Mouse (Mus musculus) heart, postnatal 0 days (tissue): Measurements from ENCODE around the gene Hnrnpul1. TPM values are rescaled to one million over a fixed set of nuclear protein-coding genes. Genes with fewer than 3 reads are reported as not detected.

Experiments
- ATAC-seq: fragments of 200-750 bp; cut with Nextera tagmentation; 2 replicates; pipeline ENCODE4 v1.8.0; 2017; ENCODE audit warnings: low read depth, moderate number of reproducible peaks, moderate library complexity; ENCODE audit not compliant: insufficient read depth
- DNase-seq: peaks from one replicate; pipeline ENCODE4 v3.0.0-alpha.2; 2016; ENCODE audit warnings: low spot score
- H3K27ac ChIP-seq: fragments of 300-500 bp; sonication (generic); 2 replicates; pipeline ENCODE4 v1.5.1; 2014; ENCODE audit warnings: low read depth, mild to moderate bottlenecking
- H3K27me3 ChIP-seq: fragments of 300-500 bp; sonication (generic); 2 replicates; pipeline ENCODE4 v1.6.1; 2014; ENCODE audit warnings: low read length, mixed read lengths; ENCODE audit not compliant: control insufficient read depth, insufficient read depth
- H3K36me3 ChIP-seq: fragments of 300-500 bp; sonication (generic); replicated peaks from 2 replicates; pipeline ENCODE4 v1.6.1; 2014; ENCODE audit warnings: low read length, mixed read lengths; ENCODE audit not compliant: control insufficient read depth, insufficient read depth
- H3K4me1 ChIP-seq: fragments of 300-500 bp; sonication (generic); 2 replicates; pipeline ENCODE4 v1.6.1; 2014; ENCODE audit warnings: antibody characterized with exemption; ENCODE audit not compliant: control insufficient read depth, insufficient read depth
- H3K4me2 ChIP-seq: fragments of 300-500 bp; sonication (generic); 2 replicates; pipeline ENCODE4 v1.6.1; 2014; ENCODE audit warnings: low read depth, mild to moderate bottlenecking, low read length, moderate library complexity
- H3K4me3 ChIP-seq: fragments of 300-500 bp; sonication (generic); 2 replicates; pipeline ENCODE4 v1.5.1; 2014; ENCODE audit warnings: low read depth, low read length
- H3K9ac ChIP-seq: fragments of 300-500 bp; sonication (generic); replicated peaks from 2 replicates; pipeline ENCODE4 v1.6.1; 2014; ENCODE audit warnings: low read depth, low read length, mixed read lengths
- H3K9me3 ChIP-seq: fragments of 300-500 bp; sonication (generic); replicated peaks from 2 replicates; pipeline ENCODE4 v1.6.1; 2016; ENCODE audit warnings: low read length; ENCODE audit not compliant: control insufficient read depth
- CTCF ChIP-seq: IDR thresholded peaks from 2 replicates; pipeline ENCODE4 v1.5.1; 2016; ENCODE audit warnings: antibody characterized with exemption, control low read depth, low read depth
- EP300 ChIP-seq: IDR thresholded peaks from 2 replicates; pipeline ENCODE4 v1.6.1; 2016; ENCODE audit warnings: antibody characterized with exemption, low read depth
- WGBS: fragments of 180-500 bp; shearing (Covaris S2); extraction: QIAGEN DNeasy Blood & Tissue Kit; methylation state at CpG from one replicate; pipeline ENCODE4 v1.1.7; 2014; 5-methylcytosine and 5-hydroxymethylcytosine counted together
- polyA plus RNA-seq: library from polyadenylated mRNA; unstranded; fragments of >200 nt; fragmentation: Nextera tagmentation; extraction: Ambion mirVana; gene quantifications from 2 replicates; pipeline ENCODE4 v1.2.1, GENCODE M21; 2015
- total RNA-seq: library from RNA; depleted of rRNA; stranded (reverse); fragments of >200 nt; gene quantifications from 2 replicates; pipeline ENCODE4 v1.2.3, GENCODE M21; 2014; ENCODE audit warnings: low replicate concordance

The Hnrnpul1 gene
- total and polyA plus RNA-seq, 2 experiments from 2014 or later, result 27.7 to 78.5 TPM

DNA sequence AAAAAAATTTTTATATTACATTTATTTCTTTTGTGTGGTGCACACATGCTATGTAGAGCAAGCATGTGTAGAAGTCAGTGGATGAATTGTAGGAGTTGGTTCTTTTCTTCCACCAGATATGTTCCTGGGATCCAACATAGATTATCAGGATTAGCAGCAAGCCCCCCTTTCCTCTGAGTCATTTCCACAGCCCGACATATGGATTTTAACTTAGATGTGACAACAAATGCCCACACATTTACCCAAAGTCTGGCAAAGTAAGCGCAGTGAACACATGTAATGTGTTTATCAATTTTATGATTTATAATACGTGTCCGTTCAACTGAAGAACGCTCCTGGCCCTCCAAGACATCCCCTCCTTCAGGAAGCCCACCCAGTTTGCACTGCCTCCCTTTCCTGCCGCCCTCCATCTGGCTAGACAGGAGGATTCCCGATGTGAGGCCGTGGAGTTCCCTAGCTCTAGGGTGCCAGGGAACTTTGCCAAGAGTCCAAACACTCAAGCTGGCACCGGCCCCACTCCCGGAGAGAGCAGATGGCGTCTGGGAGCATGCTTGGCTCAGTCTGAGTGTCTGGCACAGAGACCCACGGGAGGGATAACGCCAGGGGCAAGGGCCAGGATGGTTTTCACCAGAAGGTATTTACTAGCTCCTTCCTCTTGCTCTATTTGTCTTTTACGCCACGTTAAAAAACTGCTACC, 78.3 kb downstream of the Hnrnpul1 start:
- ATAC-seq (peak; percentile 33), DNase-seq (peak; percentile 69)
- Histone ChIP-seq H3K36me3 (no peaks in the 10 kb centered on the region), H3K27me3 (peaks cover 26% of the 10 kb centered on the region), H3K4me3 (no peak overlapping the region), H3K9ac (no peak overlapping the region), H3K27ac (0 out of 2 replicates have a peak overlapping the region, but pooled peaks have one; percentile 35), H3K4me1 (peaks cover 17% of the 10 kb centered on the region), H3K4me2 (no peak overlapping the region), H3K9me3 (no peaks in the 10 kb centered on the region)
- 23% methylated on average over 15 of the region's 15 CpGs for WGBS
- no peak for TF ChIP-seq CTCF
- TF ChIP-seq EP300, result no peak

DNA sequence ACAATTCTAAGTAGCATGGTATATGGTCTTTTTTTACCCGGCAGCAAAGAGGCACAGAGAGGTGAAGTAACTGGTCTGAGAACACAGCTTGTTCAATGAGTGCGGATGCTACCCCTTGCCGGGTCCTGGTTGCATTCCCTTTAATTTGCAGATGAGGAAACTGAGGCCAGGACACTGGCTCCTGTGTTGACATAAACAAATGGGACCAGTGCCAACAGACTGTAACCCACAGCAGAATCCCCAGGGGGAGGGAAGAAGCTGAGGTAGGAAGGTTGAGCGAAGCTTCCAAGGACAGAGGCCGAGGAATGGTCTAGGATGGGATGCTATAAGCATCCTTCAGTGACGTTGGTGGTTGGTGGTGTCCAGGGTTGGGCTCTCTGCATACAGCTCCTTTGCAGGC, 79.2 kb downstream of the Hnrnpul1 start:
- no peak for DNase-seq
- H3K9ac ChIP-seq, result no peak overlapping the region
- H3K4me2 ChIP-seq, result peak overlapping the region; percentile 55; the same call in 1 of the 2 replicates
- H3K4me1 ChIP-seq, result peaks cover 15% of the 10 kb centered on the region; the same call in 1 of the 2 replicates
- TF ChIP-seq EP300, result no peak
- TF ChIP-seq CTCF, result no peak
- no peaks in the 10 kb centered on the region for H3K36me3 ChIP-seq
- H3K4me3 ChIP-seq, result peak overlapping the region; percentile 29; the same call in 1 of the 2 replicates
- no peak for ATAC-seq
- peaks cover 26% of the 10 kb centered on the region for H3K27me3 ChIP-seq
- 51% methylated on average over 6 of the region's 6 CpGs for WGBS
- no peaks in the 10 kb centered on the region for H3K9me3 ChIP-seq
- H3K27ac ChIP-seq, result no peak overlapping the region

DNA sequence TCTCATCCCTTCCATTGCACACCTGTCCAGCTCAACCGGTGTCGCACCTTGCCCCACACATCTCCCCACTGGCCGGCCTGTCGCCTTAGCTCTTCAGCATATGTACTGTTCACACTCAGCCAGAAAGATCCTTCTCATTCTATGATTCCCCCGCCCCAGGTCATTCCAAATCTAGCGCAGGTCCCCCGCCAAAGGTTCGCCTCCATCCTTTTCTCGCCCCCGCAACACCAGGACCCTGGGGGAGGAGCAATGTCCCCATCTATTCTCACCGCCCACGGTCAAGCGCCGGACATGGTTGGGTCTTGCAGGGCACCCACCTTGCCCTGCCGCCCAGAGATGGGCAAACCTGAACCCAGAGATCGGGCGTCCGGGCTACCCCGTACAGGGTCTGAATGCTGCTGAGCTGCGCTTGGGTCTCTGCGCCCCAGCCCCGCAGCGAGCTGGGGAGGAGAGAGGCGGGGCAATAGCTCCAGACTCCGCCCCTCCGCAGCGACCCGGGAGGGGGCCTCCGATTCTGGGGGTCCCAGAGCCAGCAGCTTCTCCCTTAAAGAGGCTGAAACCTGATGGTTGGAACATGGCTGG, 79.7 kb downstream of the Hnrnpul1 start, which contains the start of gene Tmem91:
Tmem91 (minus strand) TSS at position 448 of the 582 bp plus-strand sequence.
- WGBS, result 3% methylated on average over 29 of the region's 29 CpGs
- peak within 1 kb of the TSS; percentile 21; the same call in 1 of the 2 replicates for H3K9ac ChIP-seq
- H3K36me3 ChIP-seq, result no peaks in the 10 kb centered on the region
- H3K27ac ChIP-seq, result no peak within 1 kb of the TSS
- no peak for DNase-seq
- H3K4me2 ChIP-seq, result peak within 1 kb of the TSS; percentile 55
- peaks cover 26% of the 10 kb centered on the region for H3K27me3 ChIP-seq
- H3K9me3 ChIP-seq, result no peaks in the 10 kb centered on the region
- peaks cover 15% of the 10 kb centered on the region; the same call in 1 of the 2 replicates for H3K4me1 ChIP-seq
- TF ChIP-seq EP300 (no peak), CTCF (no peak)
- no peak for ATAC-seq
- H3K4me3 ChIP-seq, result peak within 1 kb of the TSS; percentile 29

DNA sequence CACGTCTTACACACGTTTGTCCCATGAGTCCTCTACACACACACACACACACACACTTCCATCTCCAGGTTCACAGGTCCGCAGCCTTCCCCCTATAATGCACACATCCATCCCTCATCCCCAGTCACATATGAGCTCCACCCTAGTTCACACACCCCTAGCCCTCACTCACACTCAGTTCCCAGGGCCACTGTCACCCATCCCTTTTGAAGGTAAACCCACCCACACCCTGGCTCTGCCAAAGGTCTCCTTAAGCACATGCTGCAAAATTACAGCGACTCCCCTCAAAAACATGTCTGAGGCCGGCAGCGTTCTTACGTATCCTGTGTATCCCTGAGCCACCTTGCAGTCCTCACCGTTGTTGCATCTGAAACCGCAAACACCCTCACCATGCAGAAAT, 80.3 kb downstream of the Hnrnpul1 start:
- ATAC-seq (no peak), DNase-seq (no peak)
- Histone ChIP-seq H3K4me2 (no peak overlapping the region), H3K9me3 (no peaks in the 10 kb centered on the region), H3K27ac (no peak overlapping the region), H3K4me3 (no peak overlapping the region), H3K4me1 (peaks cover 15% of the 10 kb centered on the region; the same call in 1 of the 2 replicates), H3K36me3 (no peaks in the 10 kb centered on the region), H3K9ac (no peak overlapping the region), H3K27me3 (peaks cover 26% of the 10 kb centered on the region)
- TF ChIP-seq EP300 (no peak), CTCF (no peak)
- WGBS, result 26% methylated on average over 9 of the region's 9 CpGs

DNA sequence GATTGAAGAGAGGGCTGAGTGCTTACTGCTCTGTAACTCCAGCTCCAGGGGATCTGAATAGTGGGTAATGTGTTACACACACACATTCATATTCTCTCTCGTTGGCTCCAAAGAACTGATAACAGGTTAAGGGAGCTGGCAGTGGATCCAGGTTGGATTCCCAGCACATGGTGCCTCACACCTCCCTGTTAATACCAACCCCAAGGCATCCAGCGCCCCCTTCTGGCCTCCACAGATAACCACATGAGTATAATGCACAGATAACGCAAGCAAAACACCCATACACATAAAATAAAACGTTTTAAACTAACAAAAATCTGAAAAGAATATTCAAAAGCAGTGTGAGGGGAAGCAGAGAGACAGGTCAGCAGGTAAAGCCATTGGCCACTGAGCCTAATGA, 82.1 kb downstream of the Hnrnpul1 start:
- Histone ChIP-seq H3K4me3 (no peak overlapping the region), H3K9ac (no peak overlapping the region), H3K27me3 (peaks cover 26% of the 10 kb centered on the region), H3K4me1 (peaks cover 15% of the 10 kb centered on the region; the same call in 1 of the 2 replicates), H3K4me2 (no peak overlapping the region), H3K27ac (no peak overlapping the region), H3K9me3 (no peaks in the 10 kb centered on the region), H3K36me3 (0 out of 2 replicates have a peak, but pooled peaks cover 10% of the 10 kb centered on the region)
- 47% methylated on average over 4 of the region's 4 CpGs for WGBS
- no peak for TF ChIP-seq CTCF
- TF ChIP-seq EP300, result no peak
- no peak for DNase-seq
- ATAC-seq, result no peak
